Mouse (Mus musculus) neutrophil, adult 83 days (primary cell): ENCODE data around the gene Lactbl1. TPM values are rescaled to one million over a fixed set of nuclear protein-coding genes. Genes with fewer than 3 reads are reported as not detected.

Experiments
- total RNA-seq, 2 experiments: library from RNA; stranded (reverse); gene quantifications; one replicate each; pipeline ENCODE4 v1.2.4; 2023

The Lactbl1 gene
- total RNA-seq: not detected

GRCm38 (mm10) chr4:136622388-136622787 is at the start of gene Lactbl1:
Gene Lactbl1 (plus strand): TSS chr4:136622621.

GRCm38 (mm10) chr4:136602568-136602967 is 19.9 kb upstream of the Lactbl1 start, which contains the start of gene Kdm1a:
Gene Kdm1a (minus strand): TSS chr4:136602723.

GRCm38 (mm10) chr4:136610387-136610856 is 12.0 kb upstream of the Lactbl1 start, which contains the start of gene Tex46:
Gene Tex46 (plus strand): TSS chr4:136610437.

Other genes with a start within 250 kb of the Lactbl1 start
- not detected for gene Htr1d, start 199.1 kb upstream of the Lactbl1 start, total RNA-seq
- gene 6030445D17Rik, start 160.4 kb upstream of the Lactbl1 start, total RNA-seq: not detected
- 1 to 10 TPM; 2.1 to 5.9 TPM for gene Luzp1, start 152.9 kb upstream of the Lactbl1 start, total RNA-seq
- 10 to 100 TPM; 30.4 to 30.9 TPM for gene Kdm1a, start 19.9 kb upstream of the Lactbl1 start, total RNA-seq
- not detected for gene Tex46, start 12.2 kb upstream of the Lactbl1 start, total RNA-seq
- under 1 TPM; 0.07 to 0.13 TPM for gene Ephb2, start 213.4 kb downstream of the Lactbl1 start, total RNA-seq